Mouse (Mus musculus) hindbrain, embryonic 15.5 days (tissue): ENCODE data around the gene Gm10128. TPM values are rescaled to one million over a fixed set of nuclear protein-coding genes. Genes with fewer than 3 reads are reported as not detected.
"Not testable (repeated sequence)": the region's sequence is repeated elsewhere in the genome, so short reads cannot be mapped to it uniquely, and the experiment has no call there.

Source experiments
- ATAC-seq: fragments of 200-750 bp; cut with Nextera tagmentation; 2 replicates; pipeline ENCODE4 v1.8.0; 2017; ENCODE audit warnings: low read depth, moderate number of reproducible peaks, moderate TSS enrichment; ENCODE audit not compliant: low FRiP score
- H3K27ac ChIP-seq: fragments of 300-500 bp; sonication (generic); replicated peaks from 2 replicates; pipeline ENCODE4 v1.5.1; 2015; ENCODE audit warnings: mild to moderate bottlenecking, inconsistent platforms
- H3K27me3 ChIP-seq: fragments of 300-500 bp; sonication (generic); 2 replicates; pipeline ENCODE4 v1.6.1; 2015; ENCODE audit warnings: control low read depth, inconsistent platforms
- H3K36me3 ChIP-seq: fragments of 300-500 bp; sonication (generic); 2 replicates; pipeline ENCODE4 v1.6.1; 2015; ENCODE audit warnings: control low read depth, inconsistent platforms
- H3K4me1 ChIP-seq: fragments of 300-500 bp; sonication (generic); replicated peaks from 2 replicates; pipeline ENCODE4 v1.6.1; 2015; ENCODE audit warnings: control low read depth, inconsistent platforms
- H3K4me2 ChIP-seq: fragments of 300-500 bp; sonication (generic); 2 replicates; pipeline ENCODE4 v1.6.1; 2015; ENCODE audit warnings: moderate library complexity, mild to moderate bottlenecking, inconsistent platforms
- H3K4me3 ChIP-seq: fragments of 300-500 bp; sonication (generic); 2 replicates; pipeline ENCODE4 v1.5.1; 2015; ENCODE audit warnings: mild to moderate bottlenecking, inconsistent platforms
- H3K9ac ChIP-seq: fragments of 300-500 bp; sonication (generic); 2 replicates; pipeline ENCODE4 v1.6.1; 2015; ENCODE audit warnings: inconsistent platforms
- H3K9me3 ChIP-seq: fragments of 300-500 bp; sonication (generic); 2 replicates; pipeline ENCODE4 v1.6.1; 2016; ENCODE audit warnings: control low read depth, inconsistent platforms
- WGBS: fragments of 180-500 bp; shearing (Covaris S2); methylation state at CpG from one replicate; pipeline ENCODE4 v1.1.7; 2015; 5-methylcytosine and 5-hydroxymethylcytosine counted together
- polyA plus RNA-seq: library from polyadenylated mRNA; unstranded; fragments of >200 nt; fragmentation: Nextera tagmentation; extraction: Ambion mirVana; gene quantifications from 2 replicates; pipeline ENCODE4 v1.2.1, GENCODE M21; 2015

Gene Gm10128
- not detected in 2 replicates for polyA plus RNA-seq

DNA sequence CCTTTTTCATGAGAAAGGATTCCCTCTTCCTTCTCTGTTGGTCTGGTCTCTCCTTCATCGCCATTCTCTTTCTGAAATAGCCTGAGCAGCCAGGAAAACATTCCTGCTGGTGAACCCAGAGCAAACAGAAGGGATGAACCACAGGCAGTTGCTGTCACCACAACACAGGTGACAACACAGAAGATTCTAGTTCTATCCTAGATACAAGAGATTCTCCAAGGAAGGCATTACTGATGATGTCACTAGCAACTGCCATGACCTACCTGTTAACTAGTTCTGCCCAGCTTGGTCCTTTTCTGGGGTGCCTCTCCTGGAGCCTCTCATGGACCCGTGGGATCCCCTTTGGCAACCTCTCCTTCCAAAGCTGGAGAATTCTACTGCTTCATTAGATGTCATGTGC lies at the start of gene Gm10128:
Gene Gm10128, minus strand, starts transcription at position 101 of the 400 bp plus-strand sequence.
- H3K9me3 ChIP-seq, H3K27me3 ChIP-seq, H3K36me3 ChIP-seq, H3K4me2 ChIP-seq, ATAC-seq, H3K4me3 ChIP-seq, H3K27ac ChIP-seq, H3K4me1 ChIP-seq, H3K9ac ChIP-seq: not testable (repeated sequence)
- WGBS, result no CpG with 5 or more reads among the region's 2 CpGs

- H3K27ac ChIP-seq, H3K9ac ChIP-seq, H3K4me2 ChIP-seq, H3K27me3 ChIP-seq, ATAC-seq, H3K4me3 ChIP-seq, H3K36me3 ChIP-seq, H3K9me3 ChIP-seq, H3K4me1 ChIP-seq: not testable (repeated sequence)
- 60% methylated on average over 5 of the region's 5 CpGs for WGBS
Measured at GRCm38 (mm10) chr14:7681170-7681569, 37.4 kb upstream of the Gm10128 start.

- not testable (repeated sequence) for H3K27me3 ChIP-seq, H3K4me2 ChIP-seq, H3K4me1 ChIP-seq, H3K9me3 ChIP-seq, ATAC-seq, H3K36me3 ChIP-seq, H3K27ac ChIP-seq, H3K4me3 ChIP-seq, H3K9ac ChIP-seq
- WGBS, result 82% methylated on average over 2 of the region's 2 CpGs
Measured at GRCm38 (mm10) chr14:7662491-7662890, 18.7 kb upstream of the Gm10128 start.

DNA sequence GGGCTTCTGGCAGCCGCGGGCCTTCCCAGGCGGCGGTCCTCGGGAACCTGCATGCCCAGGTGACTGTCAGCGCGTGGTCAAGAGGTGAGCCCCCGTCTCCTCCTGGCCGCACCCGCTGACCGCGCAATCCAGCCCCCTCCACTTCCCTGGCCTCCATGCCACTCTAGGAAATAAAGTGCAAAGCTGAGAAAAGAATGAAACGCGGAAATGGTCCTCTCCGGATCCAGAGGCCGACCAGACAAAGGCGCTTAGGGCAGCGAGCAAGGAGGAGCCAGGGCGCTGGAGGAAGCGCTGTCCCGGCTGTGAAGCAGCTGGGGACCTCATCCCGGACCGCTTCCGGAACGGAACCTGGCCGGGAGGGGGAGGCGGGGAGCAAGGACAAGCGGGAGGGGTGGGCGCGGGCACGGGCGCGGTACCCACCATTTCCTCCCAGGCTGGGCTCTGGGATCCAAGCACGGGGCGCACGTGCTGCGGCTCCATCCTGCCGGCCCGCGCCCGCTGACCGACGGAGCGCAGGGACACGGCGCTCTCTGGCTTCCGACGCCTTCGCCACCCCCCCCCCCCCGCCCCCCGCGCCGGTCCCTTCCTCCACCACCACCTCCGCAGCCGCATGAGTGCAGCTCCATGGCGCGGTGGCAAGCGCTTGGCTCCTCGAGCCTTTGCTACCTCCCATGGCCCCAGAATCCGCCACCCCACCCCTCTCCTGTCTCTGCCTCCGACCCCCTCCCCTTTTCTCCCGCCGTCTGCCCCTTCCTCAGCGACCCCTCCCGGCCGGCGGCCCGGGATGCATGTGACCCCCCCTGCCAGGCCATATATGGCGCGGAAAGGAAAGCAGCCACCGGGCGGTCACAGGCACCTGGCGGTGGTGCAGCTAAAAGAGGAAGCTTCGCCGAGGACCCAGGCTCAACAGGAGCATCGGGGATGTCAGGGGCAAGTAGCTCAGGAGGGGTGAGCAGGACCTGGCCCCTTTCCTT lies 14.6 kb upstream of the Gm10128 start:
- Histone ChIP-seq H3K4me3 (peak overlapping the region; percentile 43), H3K9ac (peak overlapping the region; percentile 45; the same call in 1 of the 2 replicates), H3K4me2 (peak overlapping the region; percentile 60)
- H3K9me3 ChIP-seq, H3K27ac ChIP-seq, H3K27me3 ChIP-seq, ATAC-seq, H3K4me1 ChIP-seq, H3K36me3 ChIP-seq: not testable (repeated sequence)
- WGBS, result 1% methylated on average over 35 of the region's 76 CpGs

- peak overlapping the region; percentile 60 for H3K4me2 ChIP-seq
- not testable (repeated sequence) for ATAC-seq
Measured at GRCm38 (mm10) chr14:7657456-7657855, 13.7 kb upstream of the Gm10128 start.

DNA sequence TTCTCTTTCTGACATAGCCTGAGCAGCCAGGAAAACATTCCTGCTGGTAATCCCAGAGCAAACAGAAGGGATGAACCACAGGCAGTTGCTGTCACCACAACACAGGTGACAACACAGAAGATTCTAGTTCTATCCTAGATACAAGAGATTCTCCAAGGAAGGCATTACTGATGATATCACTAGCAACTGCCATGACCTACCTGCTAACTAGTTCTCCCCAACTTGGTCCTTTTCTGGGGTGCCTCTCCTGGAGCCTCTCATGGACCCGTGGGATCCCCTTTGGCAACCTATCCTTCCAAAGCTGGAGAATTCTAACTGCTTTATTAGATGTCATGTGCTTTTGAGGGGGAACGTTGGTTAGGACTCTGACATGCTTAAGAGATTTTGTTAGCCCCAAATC lies 48.3 kb downstream of the Gm10128 start, which contains the start of gene Gm10338:
Gene Gm10338, minus strand, starts transcription at position 101 of the 400 bp plus-strand sequence.
- not testable (repeated sequence) for H3K9ac ChIP-seq, ATAC-seq, H3K4me3 ChIP-seq, H3K27me3 ChIP-seq, H3K4me1 ChIP-seq, H3K4me2 ChIP-seq, H3K9me3 ChIP-seq, H3K36me3 ChIP-seq, H3K27ac ChIP-seq
- WGBS, result no CpG with 5 or more reads among the region's 2 CpGs

More at GRCm38 (mm10) chr14:7657456-7657855, 13.7 kb upstream of the Gm10128 start:
- not testable (repeated sequence) for H3K4me1 ChIP-seq, H3K36me3 ChIP-seq, H3K9me3 ChIP-seq, H3K27me3 ChIP-seq, H3K9ac ChIP-seq, H3K27ac ChIP-seq
- peak overlapping the region; percentile 43 for H3K4me3 ChIP-seq
- WGBS, result 2% methylated on average over 6 of the region's 10 CpGs

Other genes with a start within 250 kb of the Gm10128 start
- 0.13 TPM in 1 of 2 replicates, not detected in the other for gene Gm3755, start 193.1 kb downstream of the Gm10128 start, polyA plus RNA-seq
- gene Gm3752, start 160.2 kb downstream of the Gm10128 start, polyA plus RNA-seq, result 16.2 and 17.3 TPM in 2 replicates
- gene Gm3558, start 75.4 kb downstream of the Gm10128 start, polyA plus RNA-seq, result 5.2 and 6.4 TPM in 2 replicates
- gene Gm10338, start 48.4 kb downstream of the Gm10128 start, polyA plus RNA-seq, result not detected in 2 replicates
- gene Gm26661, start 147.6 kb upstream of the Gm10128 start, polyA plus RNA-seq, result 0.49 and 0.52 TPM in 2 replicates
- 7.8 and 22.5 TPM in 2 replicates for gene Flnb, start 174.0 kb upstream of the Gm10128 start, polyA plus RNA-seq